Mouse (Mus musculus) neural tube, embryonic 15.5 days (tissue): ENCODE measurements around the gene Timm13. TPM values are rescaled to one million over a fixed set of nuclear protein-coding genes. Genes with fewer than 3 reads are reported as not detected.

Experiments
- ATAC-seq: fragments of 200-750 bp; cut with Nextera tagmentation; 2 replicates; pipeline ENCODE4 v1.8.0; 2017; ENCODE audit warnings: mild to moderate bottlenecking, moderate TSS enrichment, moderate library complexity; ENCODE audit not compliant: low FRiP score
- H3K27ac ChIP-seq: fragments of 300-500 bp; sonication (generic); replicated peaks from 2 replicates; pipeline ENCODE4 v1.5.1; 2015; ENCODE audit warnings: mild to moderate bottlenecking, inconsistent platforms
- H3K27me3 ChIP-seq: fragments of 300-500 bp; sonication (generic); replicated peaks from 2 replicates; pipeline ENCODE4 v1.6.1; 2015; ENCODE audit warnings: inconsistent platforms
- H3K36me3 ChIP-seq: fragments of 300-500 bp; sonication (generic); 2 replicates; pipeline ENCODE4 v1.6.1; 2015; ENCODE audit warnings: inconsistent platforms
- H3K4me1 ChIP-seq: fragments of 300-500 bp; sonication (generic); 2 replicates; pipeline ENCODE4 v1.6.1; 2015; ENCODE audit warnings: inconsistent platforms
- H3K4me2 ChIP-seq: fragments of 300-500 bp; sonication (generic); 2 replicates; pipeline ENCODE4 v1.6.1; 2015; ENCODE audit warnings: inconsistent platforms, mild to moderate bottlenecking, moderate library complexity
- H3K4me3 ChIP-seq: fragments of 300-500 bp; sonication (generic); replicated peaks from 2 replicates; pipeline ENCODE4 v1.5.1; 2015; ENCODE audit warnings: mild to moderate bottlenecking, inconsistent platforms
- H3K9ac ChIP-seq: fragments of 300-500 bp; sonication (generic); replicated peaks from 2 replicates; pipeline ENCODE4 v1.6.1; 2015; ENCODE audit warnings: mild to moderate bottlenecking, inconsistent platforms
- H3K9me3 ChIP-seq: fragments of 300-500 bp; sonication (generic); replicated peaks from 2 replicates; pipeline ENCODE4 v1.6.1; 2016; ENCODE audit warnings: inconsistent platforms
- WGBS: fragments of 180-500 bp; shearing (Covaris S2); methylation state at CpG from one replicate; pipeline ENCODE4 v1.1.7; 2015; ENCODE audit warnings: mixed read lengths; 5-methylcytosine and 5-hydroxymethylcytosine counted together
- polyA plus RNA-seq: library from polyadenylated mRNA; unstranded; fragments of >200 nt; fragmentation: Nextera tagmentation; extraction: Ambion mirVana; gene quantifications from 2 replicates; pipeline ENCODE4 v1.2.1, GENCODE M21; 2015

Timm13 gene
- polyA plus RNA-seq, 1 experiment from 2014 or later: 359 TPM

GRCm38 (mm10) chr10:80915260-80915659 is 14.5 kb upstream of the Timm13 start:
- Histone ChIP-seq H3K4me1 (peaks cover 43% of the 10 kb centered on the region), H3K4me3 (no peak overlapping the region), H3K36me3 (peaks cover 35% of the 10 kb centered on the region), H3K9ac (no peak overlapping the region), H3K27ac (no peak overlapping the region), H3K4me2 (no peak overlapping the region), H3K9me3 (no peaks in the 10 kb centered on the region), H3K27me3 (no peaks in the 10 kb centered on the region)
- WGBS: 83% methylated on average over 2 of the region's 2 CpGs
- ATAC-seq: no peak

DNA sequence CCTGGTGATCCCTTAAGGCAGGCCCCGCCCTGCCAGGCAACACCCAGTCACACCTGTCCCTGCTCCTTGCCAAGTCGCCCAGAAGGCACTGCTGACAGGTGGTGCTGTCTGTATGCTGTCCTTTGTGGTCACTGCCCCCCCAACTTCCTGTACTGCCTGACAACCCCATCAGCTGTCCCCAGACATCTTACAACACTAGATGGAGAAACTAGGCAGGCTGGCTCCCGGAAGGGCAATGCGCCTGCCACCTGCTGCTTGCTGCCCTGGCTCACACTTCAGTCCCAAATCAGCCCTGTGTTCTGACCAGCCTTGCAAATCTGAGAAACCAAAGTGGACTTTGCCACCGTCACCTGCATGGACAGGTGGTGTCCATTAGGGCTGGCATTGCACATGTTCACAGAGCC is 13.5 kb upstream of the Timm13 start:
- Histone ChIP-seq H3K27me3 (no peaks in the 10 kb centered on the region), H3K4me2 (no peak overlapping the region), H3K4me1 (peaks cover 43% of the 10 kb centered on the region), H3K9me3 (no peaks in the 10 kb centered on the region), H3K9ac (no peak overlapping the region), H3K27ac (no peak overlapping the region), H3K4me3 (no peak overlapping the region), H3K36me3 (peaks cover 45% of the 10 kb centered on the region)
- no peak for ATAC-seq
- WGBS: 92% methylated on average over 5 of the region's 5 CpGs

- Histone ChIP-seq H3K36me3 (peaks cover 53% of the 10 kb centered on the region), H3K4me1 (peaks cover 39% of the 10 kb centered on the region), H3K9ac (no peak overlapping the region), H3K27me3 (no peaks in the 10 kb centered on the region), H3K27ac (no peak overlapping the region), H3K4me3 (no peak overlapping the region), H3K9me3 (no peaks in the 10 kb centered on the region), H3K4me2 (no peak overlapping the region)
- 95% methylated on average over 7 of the region's 8 CpGs for WGBS
- ATAC-seq: no peak
These were observed 12.7 kb upstream of the Timm13 start for GRCm38 (mm10) chr10:80913364-80914011.

DNA sequence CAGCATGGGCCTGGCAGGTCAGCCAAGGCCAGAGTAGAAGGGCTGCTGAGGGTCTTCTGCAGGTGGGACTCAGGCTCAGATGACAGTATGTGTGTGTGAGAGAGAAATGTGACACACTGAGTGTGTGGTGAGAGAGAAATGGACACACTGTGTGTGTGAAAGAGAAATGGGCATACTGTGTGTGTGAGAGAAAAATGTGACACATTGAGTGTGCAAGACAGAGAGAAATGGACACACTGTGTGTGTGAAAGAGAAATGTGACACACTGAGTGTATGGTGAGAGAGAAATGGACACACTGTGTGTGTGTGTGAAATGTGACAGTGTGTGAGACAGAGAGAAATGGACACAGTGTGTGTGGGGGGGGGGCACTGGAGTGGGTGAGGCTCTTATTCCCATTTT is 11.1 kb upstream of the Timm13 start:
- H3K9ac ChIP-seq: no peak overlapping the region
- peaks cover 68% of the 10 kb centered on the region for H3K36me3 ChIP-seq
- no peak for ATAC-seq

DNA sequence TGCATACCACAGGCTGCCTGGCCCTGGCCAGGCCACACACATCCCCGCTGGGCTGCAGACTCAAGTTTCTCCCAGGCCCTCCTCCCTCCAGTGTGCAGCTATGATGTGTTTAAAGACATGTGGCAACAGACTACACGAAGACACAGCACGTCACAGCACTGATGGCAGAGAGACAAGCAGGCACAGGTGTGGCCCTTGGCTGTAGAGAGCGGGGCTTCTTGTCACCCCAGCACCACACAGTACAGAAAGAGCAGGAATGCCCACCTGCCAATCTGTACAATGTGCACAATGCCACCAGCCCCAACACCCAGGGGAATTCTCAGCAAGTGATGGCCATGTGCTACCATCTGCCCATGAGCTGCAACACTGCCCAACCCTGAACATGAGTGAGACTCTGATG is 10.6 kb upstream of the Timm13 start:
- H3K9me3 ChIP-seq: no peaks in the 10 kb centered on the region
- ATAC-seq: no peak
- no peak overlapping the region for H3K4me2 ChIP-seq
- no peaks in the 10 kb centered on the region for H3K27me3 ChIP-seq
- H3K4me1 ChIP-seq: peaks cover 23% of the 10 kb centered on the region
- H3K9ac ChIP-seq: no peak overlapping the region
- no peak overlapping the region for H3K27ac ChIP-seq
- WGBS: 96% methylated on average over 4 of the region's 4 CpGs
- H3K4me3 ChIP-seq: no peak overlapping the region
- peaks cover 70% of the 10 kb centered on the region for H3K36me3 ChIP-seq

More for the DNA sequence above, 11.1 kb upstream of the Timm13 start:
- Histone ChIP-seq H3K4me3 (no peak overlapping the region), H3K4me1 (peaks cover 28% of the 10 kb centered on the region), H3K27me3 (no peaks in the 10 kb centered on the region), H3K4me2 (no peak overlapping the region), H3K9me3 (no peaks in the 10 kb centered on the region), H3K27ac (no peak overlapping the region)

GRCm38 (mm10) chr10:80909375-80910162 is 8.8 kb upstream of the Timm13 start:
- WGBS: 93% methylated on average over 22 of the region's 22 CpGs
- Histone ChIP-seq H3K4me3 (no peak overlapping the region), H3K27ac (no peak overlapping the region), H3K36me3 (peaks cover 83% of the 10 kb centered on the region), H3K4me2 (no peak overlapping the region), H3K9ac (no peak overlapping the region), H3K27me3 (no peaks in the 10 kb centered on the region), H3K4me1 (0 out of 2 replicates have a peak, but pooled peaks cover 7% of the 10 kb centered on the region), H3K9me3 (no peaks in the 10 kb centered on the region)
- ATAC-seq: no peak

- H3K27ac ChIP-seq: no peak overlapping the region
- no peak for ATAC-seq
- WGBS: 92% methylated on average over 11 of the region's 11 CpGs
- peaks cover 10% of the 10 kb centered on the region for H3K4me1 ChIP-seq
- no peaks in the 10 kb centered on the region for H3K9me3 ChIP-seq
- no peak overlapping the region for H3K4me3 ChIP-seq
- H3K4me2 ChIP-seq: no peak overlapping the region
- H3K36me3 ChIP-seq: peaks cover 79% of the 10 kb centered on the region
- no peaks in the 10 kb centered on the region for H3K27me3 ChIP-seq
- H3K9ac ChIP-seq: no peak overlapping the region
These were observed 3.9 kb upstream of the Timm13 start for GRCm38 (mm10) chr10:80904709-80905108.

DNA sequence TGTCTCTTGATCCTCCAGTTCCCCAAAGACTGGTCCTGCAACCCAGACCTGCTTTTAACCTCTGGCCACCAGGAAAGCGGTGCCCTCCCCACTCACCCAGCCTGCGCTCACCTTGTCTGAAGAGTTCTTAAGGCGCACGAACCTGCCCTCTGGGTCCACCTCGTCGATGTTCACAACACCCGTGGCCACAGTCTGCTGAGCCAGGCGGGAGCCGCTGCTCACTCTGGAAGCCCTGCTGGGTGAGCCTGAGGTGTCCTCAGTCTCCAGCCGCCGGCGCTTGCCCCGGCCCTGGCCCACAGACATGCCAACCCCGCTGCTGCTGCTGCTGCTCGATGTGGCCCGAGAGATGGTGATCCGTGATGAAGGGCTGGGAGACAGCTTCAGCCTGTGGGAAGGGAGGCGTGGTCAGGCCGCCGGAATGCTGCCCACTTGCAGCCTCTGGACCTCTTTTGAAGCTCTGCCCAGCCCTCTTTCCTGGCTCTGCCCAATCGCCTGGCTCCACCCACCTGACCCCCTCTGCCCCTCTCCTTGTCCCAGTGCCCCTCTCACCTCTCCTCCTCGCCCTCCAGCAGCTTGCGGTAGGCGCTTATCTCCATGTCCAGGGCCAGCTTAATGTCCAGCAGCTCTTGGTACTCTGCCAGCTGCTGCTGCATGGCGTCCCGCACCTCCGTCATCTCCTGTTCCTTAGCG is 3.4 kb upstream of the Timm13 start:
- H3K4me2 ChIP-seq: no peak overlapping the region
- no peak for ATAC-seq
- no peak overlapping the region for H3K4me3 ChIP-seq
- H3K36me3 ChIP-seq: peaks cover 74% of the 10 kb centered on the region
- no peak overlapping the region for H3K27ac ChIP-seq
- H3K27me3 ChIP-seq: no peaks in the 10 kb centered on the region
- H3K4me1 ChIP-seq: peaks cover 16% of the 10 kb centered on the region
- 89% methylated on average over 28 of the region's 28 CpGs for WGBS
- no peak overlapping the region for H3K9ac ChIP-seq
- no peaks in the 10 kb centered on the region for H3K9me3 ChIP-seq

GRCm38 (mm10) chr10:80903282-80903681 is 2.5 kb upstream of the Timm13 start:
- peaks cover 65% of the 10 kb centered on the region for H3K36me3 ChIP-seq
- H3K9me3 ChIP-seq: no peaks in the 10 kb centered on the region
- H3K27ac ChIP-seq: no peak overlapping the region
- no peak overlapping the region for H3K4me3 ChIP-seq
- H3K4me1 ChIP-seq: peaks cover 24% of the 10 kb centered on the region
- no peak overlapping the region for H3K4me2 ChIP-seq
- WGBS: 94% methylated on average over 10 of the region's 10 CpGs
- ATAC-seq: no peak
- H3K9ac ChIP-seq: no peak overlapping the region
- no peaks in the 10 kb centered on the region for H3K27me3 ChIP-seq

- 95% methylated on average over 9 of the region's 9 CpGs for WGBS
- peaks cover 31% of the 10 kb centered on the region for H3K4me1 ChIP-seq
- H3K36me3 ChIP-seq: peaks cover 56% of the 10 kb centered on the region
- no peaks in the 10 kb centered on the region for H3K9me3 ChIP-seq
- ATAC-seq: no peak
- H3K4me2 ChIP-seq: no peak overlapping the region
- H3K27me3 ChIP-seq: no peaks in the 10 kb centered on the region
- H3K9ac ChIP-seq: no peak overlapping the region
- H3K27ac ChIP-seq: no peak overlapping the region
- no peak overlapping the region for H3K4me3 ChIP-seq
These were observed 1.6 kb upstream of the Timm13 start for GRCm38 (mm10) chr10:80902273-80902940.

GRCm38 (mm10) chr10:80901409-80902272 is 872 bp upstream of the Timm13 start:
- ATAC-seq: no peak
- H3K9ac ChIP-seq: no peak overlapping the region
- H3K27ac ChIP-seq: peak overlapping the region; percentile 65
- peak overlapping the region; percentile 95 for H3K4me2 ChIP-seq
- 89% methylated on average over 19 of the region's 19 CpGs for WGBS
- peaks cover 31% of the 10 kb centered on the region for H3K4me1 ChIP-seq
- no peaks in the 10 kb centered on the region for H3K9me3 ChIP-seq
- H3K36me3 ChIP-seq: peaks cover 52% of the 10 kb centered on the region
- H3K4me3 ChIP-seq: peak overlapping the region; percentile 95; the same call in 1 of the 2 replicates
- H3K27me3 ChIP-seq: no peaks in the 10 kb centered on the region
